Mouse (Mus musculus): Measurements from ENCODE around the gene Ddx39. TPM values are rescaled to one million over a fixed set of nuclear protein-coding genes. Genes with fewer than 3 reads are reported as not detected.

Ddx39 gene
- total RNA-seq, 2 experiments from 2014 or later, result 14.9 to 16.8 TPM

- no peak for DNase-seq (ENCODE audit: low spot score in 2 of 2)
Observed at GRCm38 (mm10) chr8:83737346-83737745, 22.4 kb downstream of the Ddx39 start.

- DNase-seq (ENCODE audit: low spot score in 2 of 2), result no peak
Observed at GRCm38 (mm10) chr8:83737852-83738562, 23.0 kb downstream of the Ddx39 start.

GRCm38 (mm10) chr8:83738949-83739710 lies 24.2 kb downstream of the Ddx39 start:
- no peak for DNase-seq (ENCODE audit: low spot score in 2 of 2)

GRCm38 (mm10) chr8:83739711-83740468 lies 24.9 kb downstream of the Ddx39 start:
- DNase-seq (ENCODE audit: low spot score in 2 of 2), result no peak

GRCm38 (mm10) chr8:83740586-83740975 lies 25.6 kb downstream of the Ddx39 start:
- no peak for DNase-seq (ENCODE audit: low spot score in 2 of 2)

GRCm38 (mm10) chr8:83740976-83741741 lies 26.2 kb downstream of the Ddx39 start, which contains the start of gene Adgre5:
Gene Adgre5 (minus strand): TSS chr8:83741326.
- DNase-seq (ENCODE audit: low spot score in 2 of 2), result no peak

- DNase-seq (ENCODE audit: low spot score in 2 of 2), result no peak
Observed at GRCm38 (mm10) chr8:83741849-83742655, 27.1 kb downstream of the Ddx39 start.

- DNase-seq (ENCODE audit: low spot score in 2 of 2), result no peak
Observed at GRCm38 (mm10) chr8:83742968-83743367, 28.0 kb downstream of the Ddx39 start.

GRCm38 (mm10) chr8:83744070-83744469 lies 29.1 kb downstream of the Ddx39 start:
- no peak for DNase-seq (ENCODE audit: low spot score in 2 of 2)

- DNase-seq (ENCODE audit: low spot score in 2 of 2), result peak in 1 of 2 experiments; percentile 26
Observed at GRCm38 (mm10) chr8:83747661-83748346, 32.8 kb downstream of the Ddx39 start.

- DNase-seq (ENCODE audit: low spot score in 2 of 2), result no peak
Observed at GRCm38 (mm10) chr8:83748708-83749107, 33.7 kb downstream of the Ddx39 start.

- DNase-seq (ENCODE audit: low spot score in 2 of 2), result no peak
Observed at GRCm38 (mm10) chr8:83749265-83749664, 34.3 kb downstream of the Ddx39 start.

- DNase-seq (ENCODE audit: low spot score in 2 of 2), result no peak
Observed at GRCm38 (mm10) chr8:83754149-83754548, 39.2 kb downstream of the Ddx39 start.

- DNase-seq (ENCODE audit: low spot score in 2 of 2), result no peak
Observed at GRCm38 (mm10) chr8:83756273-83756672, 41.3 kb downstream of the Ddx39 start.

- no peak for DNase-seq (ENCODE audit: low spot score in 2 of 2)
Observed at GRCm38 (mm10) chr8:83757084-83757607, 42.2 kb downstream of the Ddx39 start.

- DNase-seq (ENCODE audit: low spot score in 2 of 2), result no peak
Observed at GRCm38 (mm10) chr8:83758298-83758697, 43.3 kb downstream of the Ddx39 start.

GRCm38 (mm10) chr8:83759231-83759759 lies 44.3 kb downstream of the Ddx39 start:
- DNase-seq (ENCODE audit: low spot score in 2 of 2), result no peak

- DNase-seq (ENCODE audit: low spot score in 2 of 2), result no peak
Observed at GRCm38 (mm10) chr8:83764116-83764515, 49.1 kb downstream of the Ddx39 start.

- no peak for DNase-seq (ENCODE audit: low spot score in 2 of 2)
Observed at GRCm38 (mm10) chr8:83764717-83765116, 49.7 kb downstream of the Ddx39 start.
